Mouse (Mus musculus) ES-E14 (cell line): ENCODE measurements around the gene Rdh12.

Experiments
- CHD2 ChIP-seq: IDR thresholded peaks from 2 replicates; pipeline ENCODE4 v1.6.1; 2014; ENCODE audit warnings: mild to moderate bottlenecking, low read depth, low read length, inconsistent platforms
- HCFC1 ChIP-seq: IDR thresholded peaks from 2 replicates; pipeline ENCODE4 v1.6.1; 2012; ENCODE audit warnings: low read length, inconsistent platforms, borderline replicate concordance; ENCODE audit not compliant: insufficient read depth
- MAFK ChIP-seq: IDR thresholded peaks from 2 replicates; pipeline ENCODE4 v1.6.1; 2014; ENCODE audit warnings: mild to moderate bottlenecking, low read depth, low read length, inconsistent platforms; ENCODE audit not compliant: insufficient read depth
- ZNF384 ChIP-seq: IDR thresholded peaks from 2 replicates; pipeline ENCODE4 v1.6.1; 2012; ENCODE audit warnings: low read depth, low read length, inconsistent platforms

DNA sequence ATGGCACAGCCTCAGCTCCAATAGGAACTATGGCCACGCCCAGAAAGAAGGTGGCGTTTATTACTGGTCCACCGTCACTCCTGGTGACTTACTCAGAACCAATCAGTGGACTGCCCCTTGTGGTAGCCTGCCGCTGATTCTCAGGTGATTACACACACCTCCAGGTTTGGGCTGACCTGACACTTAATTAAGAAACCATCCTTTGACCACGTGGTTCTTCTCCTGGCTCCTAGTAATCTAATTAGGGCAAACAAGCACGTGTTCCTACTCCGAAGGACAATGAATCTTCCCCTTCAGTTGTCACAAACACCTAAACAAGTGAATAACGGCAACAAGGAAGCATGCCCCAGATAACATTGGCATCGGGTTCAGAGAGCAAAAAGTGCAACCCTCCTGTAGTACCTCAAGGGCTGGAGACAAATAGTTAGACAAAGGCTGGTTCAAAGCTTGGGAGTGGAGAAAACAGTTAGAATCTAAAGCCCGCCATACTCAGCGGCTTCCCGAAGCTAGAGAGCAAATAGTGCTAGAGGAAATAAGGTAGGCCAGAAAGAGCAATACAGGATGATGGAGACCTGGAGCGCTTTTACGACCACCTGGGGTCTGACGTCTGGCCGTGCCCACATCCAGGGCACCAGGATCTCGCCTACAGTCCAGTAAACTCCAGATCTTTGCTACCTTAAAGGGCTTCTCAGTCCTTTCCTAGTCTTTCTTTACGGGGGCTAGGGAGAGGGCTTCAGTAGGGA is 17.6 kb upstream of the Rdh12 start:
- TF ChIP-seq HCFC1 (no peak), CHD2 (peak; percentile 41; the same call in 1 of the 2 replicates), MAFK (no peak), ZNF384 (no peak)
